Mouse (Mus musculus) stomach, postnatal 0 days (tissue): ENCODE measurements at regions not wholly inside any gene's neighbourhood (a gene's known extent, or its start where the extent isn't known, plus 50 kb on each side); places are given as distances from the start of the nearest gene placed in this dataset.

ENCODE experiments used
- CTCF ChIP-seq: IDR thresholded peaks from 2 replicates; pipeline ENCODE4 v1.5.1; 2016; ENCODE audit warnings: antibody characterized with exemption, low read depth, mild to moderate bottlenecking, moderate library complexity
- EP300 ChIP-seq: optimal IDR thresholded peaks from 2 replicates; pipeline ENCODE3; 2016; ENCODE audit warnings: antibody characterized with exemption

- no peak for TF ChIP-seq CTCF
- TF ChIP-seq EP300, result no peak
Observed at GRCm38 (mm10) chr11:114178746-114179472, 112.1 kb upstream of the Sdk2 start.
